Mouse (Mus musculus) liver, embryonic 13.5 days (tissue): ENCODE measurements around the gene Pdzrn3. TPM values are rescaled to one million over a fixed set of nuclear protein-coding genes. Genes with fewer than 3 reads are reported as not detected.

Experiments used
- ATAC-seq: fragments of 200-750 bp; cut with Nextera tagmentation; 2 replicates; pipeline ENCODE4 v1.8.0; 2017; ENCODE audit warnings: low read depth, mild to moderate bottlenecking, moderate number of reproducible peaks, moderate library complexity
- DNase-seq: peaks from one replicate; pipeline ENCODE4 v3.0.0; 2022
- H3K27ac ChIP-seq: fragments of 300-500 bp; sonication (generic); 2 replicates; pipeline ENCODE4 v1.5.1; 2015; ENCODE audit warnings: moderate library complexity, mild to moderate bottlenecking, inconsistent platforms
- H3K27me3 ChIP-seq: fragments of 300-500 bp; sonication (generic); 2 replicates; pipeline ENCODE4 v1.6.1; 2015; ENCODE audit warnings: mild to moderate bottlenecking, inconsistent platforms
- H3K36me3 ChIP-seq: fragments of 300-500 bp; sonication (generic); 2 replicates; pipeline ENCODE4 v1.6.1; 2015; ENCODE audit warnings: mild to moderate bottlenecking, inconsistent platforms
- H3K4me1 ChIP-seq: fragments of 300-500 bp; sonication (generic); replicated peaks from 2 replicates; pipeline ENCODE4 v1.6.1; 2015; ENCODE audit warnings: inconsistent platforms
- H3K4me2 ChIP-seq: fragments of 300-500 bp; sonication (generic); 2 replicates; pipeline ENCODE4 v1.6.1; 2015; ENCODE audit warnings: inconsistent platforms, mild to moderate bottlenecking, moderate library complexity
- H3K4me3 ChIP-seq: fragments of 300-500 bp; sonication (generic); replicated peaks from 2 replicates; pipeline ENCODE4 v1.5.1; 2015; ENCODE audit warnings: mild to moderate bottlenecking, inconsistent platforms
- H3K9ac ChIP-seq: fragments of 300-500 bp; sonication (generic); 2 replicates; pipeline ENCODE4 v1.6.1; 2015; ENCODE audit warnings: mild to moderate bottlenecking, inconsistent platforms
- H3K9me3 ChIP-seq: fragments of 300-500 bp; sonication (generic); replicated peaks from 2 replicates; pipeline ENCODE4 v1.6.1; 2016; ENCODE audit warnings: inconsistent platforms
- WGBS: fragments of 180-500 bp; shearing (Covaris S2); methylation state at CpG from one replicate; pipeline ENCODE4 v1.1.7; 2015; ENCODE audit not compliant: insufficient replicate concordance; 5-methylcytosine and 5-hydroxymethylcytosine counted together
- polyA plus RNA-seq: library from polyadenylated mRNA; unstranded; fragments of >200 nt; fragmentation: Nextera tagmentation; extraction: Ambion mirVana; gene quantifications from 2 replicates; pipeline ENCODE4 v1.2.1, GENCODE M21; 2015

The Pdzrn3 gene
- polyA plus RNA-seq, 1 experiment from 2014 or later: 0.36 TPM

GRCm38 (mm10) chr6:101327196-101327595, 50.5 kb downstream of the Pdzrn3 start:
- 65% methylated on average over 3 of the region's 3 CpGs for WGBS
- Histone ChIP-seq H3K4me2 (no peak overlapping the region), H3K4me3 (no peak overlapping the region), H3K27ac (no peak overlapping the region), H3K9me3 (no peaks in the 10 kb centered on the region), H3K4me1 (peaks cover 19% of the 10 kb centered on the region), H3K9ac (no peak overlapping the region), H3K36me3 (no peaks in the 10 kb centered on the region), H3K27me3 (no peaks in the 10 kb centered on the region)
- ATAC-seq: no peak
- DNase-seq: no peak

GRCm38 (mm10) chr6:101325842-101326639, 51.7 kb downstream of the Pdzrn3 start:
- no peak for DNase-seq
- H3K9ac ChIP-seq: no peak overlapping the region
- WGBS: 75% methylated on average over 3 of the region's 3 CpGs

GRCm38 (mm10) chr6:101322580-101322979, 55.1 kb downstream of the Pdzrn3 start:
- 74% methylated on average over 3 of the region's 3 CpGs for WGBS
- H3K9ac ChIP-seq: no peak overlapping the region
- H3K4me1 ChIP-seq: no peaks in the 10 kb centered on the region
- H3K36me3 ChIP-seq: no peaks in the 10 kb centered on the region
- DNase-seq (no peak), ATAC-seq (no peak)
- no peak overlapping the region for H3K4me2 ChIP-seq
- no peak overlapping the region for H3K4me3 ChIP-seq
- no peaks in the 10 kb centered on the region for H3K27me3 ChIP-seq
- H3K9me3 ChIP-seq: no peaks in the 10 kb centered on the region
- H3K27ac ChIP-seq: no peak overlapping the region

More at GRCm38 (mm10) chr6:101325842-101326639, 51.7 kb downstream of the Pdzrn3 start:
- Histone ChIP-seq H3K4me1 (peaks cover 13% of the 10 kb centered on the region), H3K27me3 (no peaks in the 10 kb centered on the region), H3K4me2 (no peak overlapping the region), H3K4me3 (no peak overlapping the region), H3K36me3 (no peaks in the 10 kb centered on the region), H3K9me3 (no peaks in the 10 kb centered on the region), H3K27ac (no peak overlapping the region)
- ATAC-seq: no peak

- Histone ChIP-seq H3K27me3 (no peaks in the 10 kb centered on the region), H3K4me3 (no peak overlapping the region), H3K27ac (no peak overlapping the region), H3K9me3 (no peaks in the 10 kb centered on the region), H3K4me2 (no peak overlapping the region), H3K36me3 (no peaks in the 10 kb centered on the region), H3K4me1 (no peaks in the 10 kb centered on the region), H3K9ac (no peak overlapping the region)
- DNase-seq (no peak), ATAC-seq (no peak)
- 62% methylated on average over 3 of the region's 3 CpGs for WGBS
These were observed 57.3 kb downstream of the Pdzrn3 start for GRCm38 (mm10) chr6:101320386-101320785.

- no peaks in the 10 kb centered on the region for H3K4me1 ChIP-seq
- no peak overlapping the region for H3K9ac ChIP-seq
- H3K9me3 ChIP-seq: no peaks in the 10 kb centered on the region
- H3K4me3 ChIP-seq: no peak overlapping the region
- no peak overlapping the region for H3K4me2 ChIP-seq
- no peak overlapping the region for H3K27ac ChIP-seq
- H3K27me3 ChIP-seq: no peaks in the 10 kb centered on the region
- WGBS: 69% methylated on average over 7 of the region's 7 CpGs
- DNase-seq (no peak), ATAC-seq (no peak)
- H3K36me3 ChIP-seq: no peaks in the 10 kb centered on the region
These were observed 58.2 kb downstream of the Pdzrn3 start for GRCm38 (mm10) chr6:101319374-101319967.

- Histone ChIP-seq H3K4me2 (no peak overlapping the region), H3K27ac (no peak overlapping the region)
- 52% methylated on average over 6 of the region's 6 CpGs for WGBS
These were observed 59.2 kb downstream of the Pdzrn3 start for GRCm38 (mm10) chr6:101318530-101318929.

GRCm38 (mm10) chr6:101311446-101311845, 66.3 kb downstream of the Pdzrn3 start:
- Histone ChIP-seq H3K9me3 (no peaks in the 10 kb centered on the region), H3K4me3 (no peak overlapping the region), H3K36me3 (no peaks in the 10 kb centered on the region), H3K4me1 (0 out of 2 replicates have a peak, but pooled peaks cover 6% of the 10 kb centered on the region), H3K4me2 (no peak overlapping the region), H3K27ac (no peak overlapping the region), H3K27me3 (no peaks in the 10 kb centered on the region), H3K9ac (no peak overlapping the region)
- ATAC-seq (no peak), DNase-seq (no peak)
- 28% methylated on average over 6 of the region's 6 CpGs for WGBS

More at GRCm38 (mm10) chr6:101318530-101318929, 59.2 kb downstream of the Pdzrn3 start:
- Histone ChIP-seq H3K4me3 (no peak overlapping the region), H3K9me3 (no peaks in the 10 kb centered on the region), H3K4me1 (no peaks in the 10 kb centered on the region), H3K9ac (no peak overlapping the region), H3K27me3 (no peaks in the 10 kb centered on the region), H3K36me3 (no peaks in the 10 kb centered on the region)
- no peak for ATAC-seq
- DNase-seq: no peak

- Histone ChIP-seq H3K27ac (no peak overlapping the region), H3K4me3 (no peak overlapping the region), H3K27me3 (no peaks in the 10 kb centered on the region), H3K4me1 (0 out of 2 replicates have a peak, but pooled peaks cover 6% of the 10 kb centered on the region), H3K9me3 (no peaks in the 10 kb centered on the region), H3K4me2 (no peak overlapping the region), H3K9ac (no peak overlapping the region), H3K36me3 (no peaks in the 10 kb centered on the region)
- DNase-seq (no peak), ATAC-seq (no peak)
- WGBS: 82% methylated on average over 9 of the region's 9 CpGs
These were observed 67.2 kb downstream of the Pdzrn3 start for GRCm38 (mm10) chr6:101310491-101310890.

- no peak overlapping the region for H3K9ac ChIP-seq
- ATAC-seq (no peak), DNase-seq (no peak)
- H3K27me3 ChIP-seq: no peaks in the 10 kb centered on the region
- H3K4me1 ChIP-seq: peaks cover 12% of the 10 kb centered on the region; the same call in 1 of the 2 replicates
- 67% methylated on average over 11 of the region's 11 CpGs for WGBS
- H3K36me3 ChIP-seq: no peaks in the 10 kb centered on the region
- no peak overlapping the region for H3K4me3 ChIP-seq
- H3K4me2 ChIP-seq: no peak overlapping the region
- H3K9me3 ChIP-seq: no peaks in the 10 kb centered on the region
- no peak overlapping the region for H3K27ac ChIP-seq
These were observed 69.6 kb downstream of the Pdzrn3 start for GRCm38 (mm10) chr6:101307964-101308531.

- 55% methylated on average over 7 of the region's 7 CpGs for WGBS
- Histone ChIP-seq H3K4me3 (no peak overlapping the region), H3K4me2 (no peak overlapping the region), H3K27ac (no peak overlapping the region), H3K4me1 (peaks cover 12% of the 10 kb centered on the region; the same call in 1 of the 2 replicates), H3K9ac (no peak overlapping the region), H3K27me3 (no peaks in the 10 kb centered on the region), H3K9me3 (no peaks in the 10 kb centered on the region), H3K36me3 (no peaks in the 10 kb centered on the region)
- ATAC-seq: no peak
- no peak for DNase-seq
These were observed 70.9 kb downstream of the Pdzrn3 start for GRCm38 (mm10) chr6:101306834-101307233.

- WGBS: 79% methylated on average over 6 of the region's 6 CpGs
- H3K9ac ChIP-seq: no peak overlapping the region
These were observed 72.2 kb downstream of the Pdzrn3 start for GRCm38 (mm10) chr6:101305543-101305942.

More at GRCm38 (mm10) chr6:101305543-101305942, 72.2 kb downstream of the Pdzrn3 start:
- DNase-seq (no peak), ATAC-seq (no peak)
- Histone ChIP-seq H3K4me1 (peaks cover 8% of the 10 kb centered on the region; the same call in 1 of the 2 replicates), H3K36me3 (no peaks in the 10 kb centered on the region), H3K9me3 (no peaks in the 10 kb centered on the region), H3K4me2 (no peak overlapping the region), H3K27ac (no peak overlapping the region), H3K4me3 (no peak overlapping the region), H3K27me3 (no peaks in the 10 kb centered on the region)
